Mouse (Mus musculus) brain, embryonic 14.5 days (tissue): ENCODE results near the gene Ano9. TPM values are rescaled to one million over a fixed set of nuclear protein-coding genes. Genes with fewer than 3 reads are reported as not detected.

Source experiments
- DNase-seq: peaks from one replicate; pipeline ENCODE4 v3.0.0-alpha.2; 2011; ENCODE audit warnings: low read depth
- CTCF ChIP-seq: fragments of 200-500 bp; IDR thresholded peaks from 2 replicates; pipeline ENCODE4 v1.5.1; 2012; ENCODE audit warnings: inconsistent platforms, mild to moderate bottlenecking, moderate library complexity, borderline replicate concordance; ENCODE audit not compliant: insufficient read depth, insufficient read length; ENCODE audit errors: extremely low read depth
- POLR2A ChIP-seq: fragments of 200-500 bp; IDR thresholded peaks from 2 replicates; pipeline ENCODE4 v1.6.1; 2012; ENCODE audit warnings: mild to moderate bottlenecking, inconsistent platforms, borderline replicate concordance; ENCODE audit not compliant: poor library complexity, insufficient read depth, insufficient read length, severe bottlenecking; ENCODE audit errors: extremely low read depth
- polyA plus RNA-seq: library from polyadenylated mRNA; depleted of rRNA; stranded (reverse); fragments of >200 nt; gene quantifications from 2 replicates; pipeline ENCODE4 v1.2.3, GENCODE M21; 2012

Gene Ano9
- polyA plus RNA-seq, 1 experiment: 0.44 TPM

- no peak for TF ChIP-seq POLR2A
- TF ChIP-seq CTCF: no peak
- DNase-seq: no peak
These were observed 21.0 kb downstream of the Ano9 start for GRCm38 (mm10) chr7:141096649-141097056.

- TF ChIP-seq CTCF (no peak), POLR2A (no peak)
- no peak for DNase-seq
These were observed 21.6 kb downstream of the Ano9 start for GRCm38 (mm10) chr7:141096021-141096420.

- no peak for TF ChIP-seq POLR2A
- no peak for TF ChIP-seq CTCF
- no peak for DNase-seq
These were observed 23.0 kb downstream of the Ano9 start for GRCm38 (mm10) chr7:141094487-141095205.

- DNase-seq: no peak
- no peak for TF ChIP-seq POLR2A
- TF ChIP-seq CTCF: no peak
These were observed 23.7 kb downstream of the Ano9 start for GRCm38 (mm10) chr7:141093950-141094349.

GRCm38 (mm10) chr7:141092051-141092735 is 25.4 kb downstream of the Ano9 start:
- DNase-seq: peak; percentile 80
- TF ChIP-seq POLR2A (no peak), CTCF (peak; percentile 43; the same call in 1 of the 2 replicates)

GRCm38 (mm10) chr7:141090228-141090627 is 27.4 kb downstream of the Ano9 start:
- TF ChIP-seq CTCF (no peak), POLR2A (no peak)
- no peak for DNase-seq

GRCm38 (mm10) chr7:141088473-141088872 is 29.1 kb downstream of the Ano9 start:
- DNase-seq: no peak
- no peak for TF ChIP-seq POLR2A
- TF ChIP-seq CTCF: no peak

GRCm38 (mm10) chr7:141087894-141088293 is 29.7 kb downstream of the Ano9 start:
- TF ChIP-seq POLR2A: no peak
- no peak for TF ChIP-seq CTCF
- DNase-seq: no peak

GRCm38 (mm10) chr7:141079481-141080449 is 37.8 kb downstream of the Ano9 start:
- TF ChIP-seq POLR2A (no peak), CTCF (no peak)
- no peak for DNase-seq

GRCm38 (mm10) chr7:141078876-141079275 is 38.7 kb downstream of the Ano9 start:
- TF ChIP-seq POLR2A: no peak
- no peak for TF ChIP-seq CTCF
- no peak for DNase-seq

- DNase-seq: no peak
- TF ChIP-seq POLR2A (no peak), CTCF (no peak)
These were observed 39.8 kb downstream of the Ano9 start, which contains the start of gene Pkp3 for GRCm38 (mm10) chr7:141077841-141078240. TSS of gene Pkp3 (plus strand) at chr7:141078218.

- no peak for DNase-seq
- no peak for TF ChIP-seq CTCF
- no peak for TF ChIP-seq POLR2A
These were observed 43.8 kb downstream of the Ano9 start for GRCm38 (mm10) chr7:141073782-141074181.
